Mouse (Mus musculus) hindbrain, embryonic 16.5 days (tissue): ENCODE measurements at regions not wholly inside any gene's neighbourhood (a gene's known extent, or its start where the extent isn't known, plus 50 kb on each side); places are given as distances from the start of the nearest gene placed in this dataset.
"Not testable (repeated sequence)": the region's sequence is repeated elsewhere in the genome, so short reads cannot be mapped to it uniquely, and the experiment has no call there.

ENCODE experiments used
- ATAC-seq: fragments of 200-750 bp; cut with Nextera tagmentation; 2 replicates; pipeline ENCODE4 v1.8.0; 2017; ENCODE audit warnings: moderate TSS enrichment, moderate library complexity
- H3K27ac ChIP-seq: fragments of 300-500 bp; sonication (generic); 2 replicates; pipeline ENCODE4 v1.5.1; 2014; ENCODE audit warnings: low read depth, mild to moderate bottlenecking, control low read depth, low read length, moderate library complexity
- H3K27me3 ChIP-seq: fragments of 300-500 bp; sonication (generic); replicated peaks from 2 replicates; pipeline ENCODE4 v1.6.1; 2014; ENCODE audit warnings: low read length; ENCODE audit not compliant: control insufficient read depth, insufficient read depth
- H3K36me3 ChIP-seq: fragments of 300-500 bp; sonication (generic); 2 replicates; pipeline ENCODE4 v1.6.1; 2014; ENCODE audit warnings: mild to moderate bottlenecking, low read length, moderate library complexity, mixed read lengths; ENCODE audit not compliant: control insufficient read depth, insufficient read depth
- H3K4me1 ChIP-seq: fragments of 300-500 bp; sonication (generic); 2 replicates; pipeline ENCODE4 v1.6.1; 2014; ENCODE audit warnings: low read depth, low read length; ENCODE audit not compliant: control insufficient read depth, insufficient read depth
- H3K4me2 ChIP-seq: fragments of 300-500 bp; sonication (generic); 2 replicates; pipeline ENCODE4 v1.6.1; 2014; ENCODE audit warnings: mild to moderate bottlenecking, low read length, control low read depth, moderate library complexity
- H3K4me3 ChIP-seq: fragments of 300-500 bp; sonication (generic); 2 replicates; pipeline ENCODE4 v1.5.1; 2014; ENCODE audit warnings: mild to moderate bottlenecking, low read length, control low read depth, moderate library complexity
- H3K9ac ChIP-seq: fragments of 300-500 bp; sonication (generic); 2 replicates; pipeline ENCODE4 v1.6.1; 2014; ENCODE audit warnings: low read depth, mild to moderate bottlenecking, control low read depth, low read length, moderate library complexity
- H3K9me3 ChIP-seq: fragments of 300-500 bp; sonication (generic); 2 replicates; pipeline ENCODE4 v1.6.1; 2014; ENCODE audit warnings: mild to moderate bottlenecking, low read length, moderate library complexity; ENCODE audit not compliant: control insufficient read depth
- WGBS: fragments of 180-500 bp; shearing (Covaris S2); extraction: QIAGEN DNeasy Blood & Tissue Kit; methylation state at CpG from one replicate; pipeline ENCODE4 v1.1.7; 2014; 5-methylcytosine and 5-hydroxymethylcytosine counted together

DNA sequence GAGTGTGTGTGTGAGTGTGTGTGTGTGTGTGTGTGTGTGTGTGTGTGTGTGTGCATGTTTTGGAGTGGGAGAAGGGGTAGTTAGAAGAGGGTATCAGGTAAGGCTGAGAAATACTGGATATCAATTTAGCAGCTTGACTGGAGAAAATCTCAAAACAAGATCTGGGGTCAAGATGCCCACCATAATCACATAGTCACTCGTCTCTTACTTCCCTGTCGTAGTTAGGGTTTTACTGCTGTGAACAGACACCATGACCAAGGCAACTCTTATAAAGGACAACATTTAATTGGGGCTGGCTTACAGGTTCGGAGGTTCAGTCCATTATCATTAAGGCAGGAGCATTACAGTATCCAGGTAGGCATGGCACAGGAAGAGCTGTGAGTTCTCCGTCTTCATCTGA lies 177.4 kb downstream of the Ifng start:
- H3K9me3 ChIP-seq, H3K4me1 ChIP-seq, H3K9ac ChIP-seq, H3K27me3 ChIP-seq, H3K4me2 ChIP-seq, H3K4me3 ChIP-seq, H3K36me3 ChIP-seq, H3K27ac ChIP-seq, ATAC-seq: not testable (repeated sequence)
- WGBS: 97% methylated on average over 4 of the region's 4 CpGs

DNA sequence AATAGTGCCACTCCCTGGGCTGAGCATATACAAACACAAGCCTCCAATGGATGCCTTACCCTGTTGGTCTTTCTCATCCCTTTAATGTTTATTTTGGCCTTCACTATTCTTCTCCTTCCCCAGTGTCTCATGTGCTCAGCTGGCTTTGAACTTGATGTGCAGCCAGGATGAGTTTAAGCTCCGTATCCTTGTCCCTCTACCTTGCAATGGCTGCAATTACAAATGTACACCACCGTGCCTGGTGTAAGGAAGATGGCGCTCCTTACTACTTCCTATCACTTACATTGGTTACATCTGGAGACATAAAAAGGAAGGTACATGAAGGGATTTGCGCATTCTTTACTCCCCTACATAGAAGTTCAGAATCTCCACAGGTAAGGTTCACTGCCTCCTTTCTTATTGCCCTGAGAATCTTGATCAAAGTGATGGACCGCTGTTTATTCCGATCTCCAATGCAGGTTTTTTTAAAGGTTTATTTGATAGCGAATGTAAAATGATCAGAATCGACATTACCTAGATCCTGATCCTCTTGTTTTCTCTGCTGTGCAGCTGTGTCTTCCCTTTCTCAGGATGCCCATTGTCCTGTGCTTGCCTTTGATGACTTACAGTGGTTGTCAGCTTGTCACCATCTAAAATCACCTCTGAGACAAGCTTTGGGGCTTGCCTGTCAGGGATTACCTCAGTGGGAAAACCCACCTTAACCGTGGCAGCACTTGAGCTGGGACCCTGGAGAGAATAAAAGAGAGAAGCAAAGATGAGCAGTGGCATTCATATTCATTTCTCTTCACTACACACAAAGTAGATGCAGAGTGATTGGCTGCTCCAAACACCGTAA lies 178.1 kb downstream of the Ifng start:
- H3K4me3 ChIP-seq: no peak overlapping the region
- H3K9ac ChIP-seq: no peak overlapping the region
- H3K36me3 ChIP-seq: no peaks in the 10 kb centered on the region
- H3K9me3 ChIP-seq: no peaks in the 10 kb centered on the region
- no peak for ATAC-seq
- 87% methylated on average over 10 of the region's 10 CpGs for WGBS
- no peaks in the 10 kb centered on the region for H3K4me1 ChIP-seq
- H3K27ac ChIP-seq: no peak overlapping the region
- H3K27me3 ChIP-seq: no peaks in the 10 kb centered on the region
- H3K4me2 ChIP-seq: no peak overlapping the region

DNA sequence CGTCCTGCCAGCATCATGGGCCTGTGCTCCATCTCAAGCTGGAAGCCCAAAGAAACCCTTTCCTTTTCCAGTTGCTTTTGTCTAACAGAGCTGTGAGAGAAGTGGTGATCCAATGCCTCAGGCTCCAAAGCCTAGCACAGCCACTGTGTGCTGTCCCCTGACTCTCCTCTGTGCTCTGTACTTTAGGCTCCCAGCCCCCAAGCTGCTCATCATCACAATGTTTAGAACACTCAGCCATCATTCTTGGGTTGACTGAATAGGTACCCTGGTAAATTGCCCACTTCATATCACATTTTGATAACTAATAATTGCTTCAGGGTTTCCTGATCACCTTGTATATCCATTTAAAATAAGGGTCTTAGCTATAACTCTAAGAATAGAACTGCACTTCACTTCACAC lies 178.8 kb downstream of the Ifng start:
- WGBS: 56% methylated on average over 1 of the region's 1 CpGs

DNA sequence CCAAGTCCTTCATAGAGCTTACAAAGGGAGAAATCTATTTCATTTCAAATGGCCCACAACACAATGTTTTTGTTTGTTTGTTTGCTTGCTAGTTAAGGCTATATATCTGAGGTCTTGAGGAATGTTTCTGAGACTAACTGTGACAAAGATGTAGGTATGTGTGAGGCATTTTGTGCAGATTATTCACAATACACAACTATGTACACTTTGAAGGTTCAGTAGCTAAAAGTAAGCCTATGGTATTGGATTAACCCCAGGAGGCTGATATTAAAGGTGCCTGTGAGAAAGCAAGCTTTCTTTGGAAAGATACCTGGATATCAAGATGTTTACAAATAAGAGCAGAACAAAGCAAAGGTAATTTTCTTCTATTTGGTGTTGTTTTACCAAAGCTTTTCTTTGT lies 179.8 kb downstream of the Ifng start:
- Histone ChIP-seq H3K27ac (no peak overlapping the region), H3K9ac (no peak overlapping the region), H3K9me3 (no peaks in the 10 kb centered on the region)

More for the DNA sequence above, 178.8 kb downstream of the Ifng start:
- no peak overlapping the region for H3K4me3 ChIP-seq
- no peak overlapping the region for H3K4me2 ChIP-seq
- no peak for ATAC-seq
- H3K9ac ChIP-seq: no peak overlapping the region
- H3K4me1 ChIP-seq: no peaks in the 10 kb centered on the region
- no peaks in the 10 kb centered on the region for H3K27me3 ChIP-seq
- H3K36me3 ChIP-seq: no peaks in the 10 kb centered on the region
- H3K27ac ChIP-seq: no peak overlapping the region
- H3K9me3 ChIP-seq: no peaks in the 10 kb centered on the region

DNA sequence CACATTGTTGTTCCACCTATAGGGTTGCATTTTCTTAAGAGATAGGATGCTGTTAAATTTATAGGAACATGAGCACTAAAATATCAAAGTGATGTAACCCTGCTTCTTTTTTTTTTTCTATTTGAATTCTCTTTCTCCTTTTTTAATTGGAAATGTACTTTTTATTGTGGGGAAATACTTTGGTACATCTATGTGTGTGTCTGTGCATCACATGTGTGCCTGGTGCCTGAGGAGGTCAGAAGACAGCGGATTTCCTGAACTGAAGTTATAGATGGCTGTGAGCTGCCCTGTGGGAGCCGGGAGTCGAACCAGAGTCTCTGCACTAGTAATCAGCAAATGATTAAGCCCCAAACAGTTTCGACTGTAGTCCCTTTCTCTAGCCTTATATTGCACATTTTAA lies 180.7 kb downstream of the Ifng start:
- Histone ChIP-seq H3K27me3 (no peaks in the 10 kb centered on the region), H3K36me3 (no peaks in the 10 kb centered on the region), H3K9ac (no peak overlapping the region), H3K4me3 (no peak overlapping the region), H3K4me1 (no peaks in the 10 kb centered on the region), H3K4me2 (no peak overlapping the region), H3K9me3 (no peaks in the 10 kb centered on the region), H3K27ac (no peak overlapping the region)
- WGBS: 86% methylated on average over 4 of the region's 4 CpGs
- no peak for ATAC-seq

More for the DNA sequence above, 179.8 kb downstream of the Ifng start:
- Histone ChIP-seq H3K4me1 (no peaks in the 10 kb centered on the region), H3K4me2 (no peak overlapping the region), H3K36me3 (no peaks in the 10 kb centered on the region), H3K4me3 (no peak overlapping the region), H3K27me3 (no peaks in the 10 kb centered on the region)
- ATAC-seq: no peak

DNA sequence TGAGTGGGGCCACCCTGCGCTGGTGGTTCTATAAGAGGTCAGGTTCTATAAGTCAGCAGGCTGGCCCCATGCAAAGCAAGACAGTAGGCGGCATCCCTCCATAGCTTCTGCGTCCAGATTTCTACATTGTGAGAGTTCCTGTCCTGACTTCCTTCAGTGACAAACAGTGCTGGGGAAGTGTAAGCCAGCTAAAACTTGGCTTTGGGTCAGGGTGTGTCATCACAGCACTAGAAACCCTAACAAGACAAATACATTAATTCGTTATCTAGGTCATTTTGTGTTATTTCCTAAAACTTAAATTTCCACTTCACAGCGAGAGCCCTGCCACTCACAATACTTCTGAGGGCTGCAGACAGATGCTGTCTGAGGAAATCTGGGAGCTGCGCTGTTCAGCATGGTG lies 181.3 kb downstream of the Ifng start:
- Histone ChIP-seq H3K4me2 (no peak overlapping the region), H3K27me3 (no peaks in the 10 kb centered on the region), H3K9ac (no peak overlapping the region), H3K4me1 (no peaks in the 10 kb centered on the region), H3K4me3 (no peak overlapping the region), H3K36me3 (no peaks in the 10 kb centered on the region), H3K9me3 (no peaks in the 10 kb centered on the region), H3K27ac (no peak overlapping the region)
- WGBS: 70% methylated on average over 6 of the region's 6 CpGs
- no peak for ATAC-seq

DNA sequence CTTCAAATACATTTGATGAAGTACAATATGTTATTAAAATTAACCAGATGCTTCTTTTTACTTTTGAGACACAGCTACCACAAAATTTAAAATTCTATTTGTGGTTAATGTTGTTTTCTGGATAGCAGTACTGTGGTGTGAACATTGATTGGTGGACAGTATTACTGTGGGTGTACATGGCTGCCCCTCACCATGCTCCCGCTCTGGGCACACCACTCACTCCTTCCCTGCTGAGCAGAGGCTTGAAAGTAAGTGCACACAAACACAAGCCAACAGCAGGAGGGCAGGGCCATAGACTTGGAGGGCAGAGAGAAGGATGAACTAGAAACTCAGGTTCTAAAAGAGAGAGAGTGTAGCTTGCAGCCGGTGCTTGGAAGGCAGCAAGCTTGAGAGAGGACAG lies 182.1 kb downstream of the Ifng start:
- no peak overlapping the region for H3K4me3 ChIP-seq
- no peaks in the 10 kb centered on the region for H3K27me3 ChIP-seq
- H3K4me2 ChIP-seq: no peak overlapping the region
- no peak overlapping the region for H3K27ac ChIP-seq
- no peak overlapping the region for H3K9ac ChIP-seq
- no peaks in the 10 kb centered on the region for H3K36me3 ChIP-seq
- no peaks in the 10 kb centered on the region for H3K4me1 ChIP-seq
- 85% methylated on average over 2 of the region's 2 CpGs for WGBS
- ATAC-seq: no peak
- no peaks in the 10 kb centered on the region for H3K9me3 ChIP-seq

DNA sequence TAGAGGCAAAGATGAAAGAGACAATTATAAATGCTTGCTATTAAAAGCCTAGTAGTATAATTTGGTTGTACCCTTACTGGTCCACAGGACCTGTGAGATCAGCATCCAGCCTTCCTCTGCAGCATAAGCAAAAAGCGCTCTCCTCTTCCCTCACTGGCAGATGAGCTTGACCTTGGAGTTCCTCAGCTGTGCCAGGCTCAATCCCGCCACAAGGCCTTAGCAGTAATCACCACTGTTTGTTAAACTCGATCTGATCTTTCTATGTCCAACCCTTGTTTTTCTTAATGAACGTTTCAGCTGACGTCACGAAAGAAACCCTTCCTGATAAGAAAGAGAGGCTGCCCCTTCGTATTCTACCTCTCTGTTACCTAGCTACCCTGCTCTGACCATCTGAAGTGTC lies 183.5 kb downstream of the Ifng start:
- H3K4me3 ChIP-seq: no peak overlapping the region
- no peaks in the 10 kb centered on the region for H3K9me3 ChIP-seq
- no peak overlapping the region for H3K9ac ChIP-seq
- no peak overlapping the region for H3K27ac ChIP-seq
- H3K4me2 ChIP-seq: no peak overlapping the region
- 81% methylated on average over 7 of the region's 7 CpGs for WGBS
- H3K27me3 ChIP-seq: no peaks in the 10 kb centered on the region
- ATAC-seq: no peak
- no peaks in the 10 kb centered on the region for H3K36me3 ChIP-seq
- H3K4me1 ChIP-seq: no peaks in the 10 kb centered on the region

DNA sequence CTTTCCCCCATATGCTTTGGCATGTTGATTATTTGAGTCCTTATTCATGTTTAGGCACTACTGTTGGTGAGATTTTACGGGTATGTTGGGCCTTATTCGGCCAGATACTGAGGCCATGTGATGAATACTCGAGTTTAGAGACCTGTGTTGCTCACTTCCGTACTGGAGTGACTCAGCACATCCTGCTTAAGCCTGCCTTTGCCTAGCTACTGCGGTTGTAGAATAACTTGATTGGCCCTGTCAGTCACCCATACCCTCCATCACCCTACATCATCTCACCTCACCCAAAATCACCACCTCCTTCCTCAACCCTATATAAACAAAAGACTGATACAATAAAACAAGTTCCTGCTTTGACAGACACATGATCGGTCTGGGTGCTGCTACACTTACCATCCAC lies 187.2 kb downstream of the Ifng start:
- Histone ChIP-seq H3K27ac (no peak overlapping the region), H3K9me3 (no peaks in the 10 kb centered on the region)
- no peak for ATAC-seq

More for the DNA sequence above, 187.2 kb downstream of the Ifng start:
- no peak overlapping the region for H3K4me3 ChIP-seq
- H3K9ac ChIP-seq: no peak overlapping the region
- H3K36me3 ChIP-seq: no peaks in the 10 kb centered on the region
- 89% methylated on average over 6 of the region's 6 CpGs for whole genome bisulfite sequencing
- no peaks in the 10 kb centered on the region for H3K4me1 ChIP-seq
- H3K27me3 ChIP-seq: no peaks in the 10 kb centered on the region
- no peak overlapping the region for H3K4me2 ChIP-seq
